Mouse (Mus musculus) urinary bladder, postnatal 4 days (tissue): ENCODE results near the gene St6gal1.

Source experiments
- DNase-seq, 2 experiments: peaks; one replicate each; pipeline ENCODE4 v3.0.0; 2021 to 2022; ENCODE audit warnings: low spot score in 2 of 2

Gene St6gal1

DNA sequence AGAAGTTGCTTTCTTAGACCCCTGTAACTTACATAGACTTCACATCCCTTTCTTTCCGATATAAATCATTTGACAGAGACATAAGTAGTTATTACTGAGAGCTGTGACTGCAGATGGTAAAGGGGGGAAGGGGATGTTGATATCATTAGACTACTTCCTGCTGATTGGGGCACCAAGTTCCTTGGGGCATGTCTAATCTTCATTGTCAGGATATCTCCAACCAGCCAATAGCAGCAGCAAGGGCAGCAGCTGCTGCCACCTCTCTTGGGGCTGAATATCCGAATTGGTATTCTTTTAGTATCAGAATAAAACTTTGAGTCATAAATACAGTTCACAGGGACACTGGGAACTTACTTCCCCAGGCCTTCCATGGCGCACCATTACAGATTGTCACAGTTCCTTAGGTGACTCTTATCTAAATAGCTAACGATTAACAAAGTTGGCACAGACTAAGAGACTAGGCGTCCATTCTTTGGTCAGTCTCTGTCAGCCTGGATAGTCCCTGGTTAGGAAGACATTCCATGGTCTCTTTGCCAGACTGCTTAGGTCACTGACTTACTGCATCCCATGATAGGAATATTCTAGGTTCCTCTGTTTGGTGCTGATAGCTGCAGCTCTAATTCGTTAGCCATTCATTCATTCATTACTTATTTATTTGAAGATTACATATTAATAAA is 109.5 kb downstream of the St6gal1 start:
- DNase-seq: no peak

DNA sequence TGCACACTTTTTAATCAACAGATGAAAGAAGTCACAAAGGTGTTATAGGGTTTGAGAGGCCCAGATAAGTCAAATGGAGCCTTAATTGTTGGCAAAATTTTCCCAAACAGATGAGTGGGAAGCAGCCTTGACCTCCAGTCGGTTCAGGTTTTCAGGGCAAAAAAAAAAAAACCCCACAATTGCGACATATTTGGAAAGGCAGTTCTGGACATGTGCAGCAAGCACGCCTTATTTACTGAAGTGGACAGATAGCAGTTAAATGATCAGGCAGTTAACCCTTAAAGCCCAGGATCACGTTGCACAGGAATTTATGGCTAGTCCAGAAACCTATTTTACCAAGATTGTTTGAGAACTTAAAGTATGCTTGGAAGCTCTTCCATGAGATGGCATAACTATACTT is 112.8 kb downstream of the St6gal1 start:
- no peak for DNase-seq

DNA sequence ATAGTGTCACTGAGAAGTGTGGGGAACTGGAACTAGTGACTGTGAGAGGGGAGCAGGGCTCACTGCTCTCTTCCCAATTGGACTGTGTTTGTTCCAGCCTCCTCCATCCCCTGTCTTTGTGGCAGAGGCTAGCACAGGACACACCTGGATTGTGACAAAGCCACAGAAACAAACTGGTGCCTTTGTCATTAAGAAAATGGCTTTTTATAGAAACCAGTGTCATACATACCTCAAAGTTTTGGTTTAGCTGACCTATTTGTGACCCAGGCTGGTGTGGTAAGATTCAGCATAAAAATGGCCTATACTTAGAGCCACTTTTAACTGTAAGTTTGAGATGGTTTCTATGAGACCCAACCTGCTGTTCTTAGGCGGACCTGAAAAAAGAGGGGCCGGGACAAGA is 116.7 kb downstream of the St6gal1 start:
- no peak for DNase-seq

DNA sequence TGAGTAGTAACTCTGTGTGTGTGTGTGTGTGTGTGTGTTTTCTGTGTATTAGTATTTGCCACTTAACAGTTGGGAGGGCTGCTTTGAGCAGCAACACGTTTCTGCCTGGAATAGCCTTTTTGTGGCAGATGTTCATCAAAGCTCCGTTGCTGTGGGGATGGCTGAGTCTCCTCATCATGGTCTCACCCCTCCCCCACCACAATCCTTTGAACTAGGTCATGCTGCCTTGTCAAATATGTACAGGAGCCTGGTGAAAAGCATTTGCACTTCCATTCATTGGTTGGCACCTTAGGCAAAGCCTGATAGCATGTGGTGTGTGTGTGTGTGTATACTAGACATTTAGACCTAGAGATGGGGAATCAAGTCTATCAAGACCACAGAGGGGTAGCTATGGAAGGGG is 126.3 kb downstream of the St6gal1 start:
- no peak for DNase-seq

DNA sequence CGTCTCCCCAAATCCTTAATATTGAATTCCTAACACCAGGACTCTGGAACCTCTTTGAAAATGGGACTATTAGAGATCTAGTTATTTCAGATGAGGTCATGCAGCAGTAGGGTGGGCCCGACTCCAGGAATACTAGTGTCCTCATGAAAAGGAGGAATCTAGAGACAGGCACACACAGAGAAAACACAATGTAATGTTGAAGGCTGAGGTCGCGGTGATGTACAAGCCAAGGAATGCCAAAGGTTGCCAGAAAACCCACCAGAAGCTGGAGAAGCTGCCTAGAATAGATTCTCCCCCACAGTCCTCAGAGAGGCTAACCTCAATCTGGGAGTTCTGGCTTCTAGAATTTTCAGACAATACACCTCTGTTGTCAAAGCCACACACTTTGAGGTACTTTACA is 136.5 kb downstream of the St6gal1 start:
- no peak for DNase-seq

DNA sequence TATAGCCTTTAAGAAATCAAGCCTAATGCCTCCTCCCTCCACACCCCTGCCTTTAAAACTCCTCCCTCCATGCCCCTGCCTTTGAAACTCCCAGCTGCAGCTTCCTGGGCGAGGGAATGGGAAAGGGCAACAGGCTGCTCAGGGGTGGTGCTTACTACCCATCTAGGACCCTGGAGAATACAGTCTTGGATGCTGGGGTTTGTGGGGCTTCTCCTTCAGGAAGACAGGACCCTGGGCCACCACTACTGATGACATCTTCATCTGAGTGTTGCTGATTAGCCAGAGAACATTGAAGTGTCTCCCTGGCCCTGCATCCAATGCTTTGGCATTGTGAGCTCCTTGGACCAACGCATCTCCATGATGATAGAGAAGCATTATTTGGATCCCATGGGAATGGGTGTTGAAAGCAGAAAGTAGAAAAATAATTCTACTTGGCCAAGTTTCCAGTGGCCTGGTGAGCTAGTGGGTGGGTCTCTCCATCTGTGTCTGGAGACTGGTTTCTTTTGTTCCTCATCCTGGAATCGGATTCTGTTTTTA is 137.0 kb downstream of the St6gal1 start:
- DNase-seq: no peak

DNA sequence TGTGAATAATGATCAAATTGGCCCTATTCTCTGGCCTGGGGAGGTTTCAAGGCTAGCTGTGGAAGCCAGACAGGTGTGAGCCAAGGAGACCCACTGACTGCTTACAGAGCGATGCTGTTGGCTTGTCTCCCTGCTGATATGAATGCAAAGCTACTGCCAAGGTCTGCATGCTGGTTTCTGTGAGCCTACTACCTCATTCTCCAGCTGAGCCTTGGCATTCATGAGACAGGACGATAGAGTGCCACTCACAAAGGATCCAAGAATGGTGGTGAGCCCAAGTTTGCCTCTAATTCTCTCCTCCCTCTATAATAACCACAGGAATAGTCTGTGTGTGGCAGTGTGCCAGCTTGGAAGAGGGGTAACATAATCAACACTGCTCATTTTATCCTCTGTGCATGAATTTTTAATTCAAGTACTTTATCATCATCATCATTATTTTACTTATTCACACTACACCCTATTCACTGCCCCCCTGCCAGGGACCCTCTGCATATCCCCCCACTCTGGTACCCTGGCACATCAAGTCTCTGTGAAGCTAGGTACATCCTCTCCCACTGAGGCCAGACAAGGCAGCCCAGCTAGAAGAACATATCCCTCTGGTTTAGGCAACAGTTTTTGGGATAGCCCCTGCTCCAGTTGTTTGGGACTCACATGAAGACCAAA is 139.9 kb downstream of the St6gal1 start:
- no peak for DNase-seq

DNA sequence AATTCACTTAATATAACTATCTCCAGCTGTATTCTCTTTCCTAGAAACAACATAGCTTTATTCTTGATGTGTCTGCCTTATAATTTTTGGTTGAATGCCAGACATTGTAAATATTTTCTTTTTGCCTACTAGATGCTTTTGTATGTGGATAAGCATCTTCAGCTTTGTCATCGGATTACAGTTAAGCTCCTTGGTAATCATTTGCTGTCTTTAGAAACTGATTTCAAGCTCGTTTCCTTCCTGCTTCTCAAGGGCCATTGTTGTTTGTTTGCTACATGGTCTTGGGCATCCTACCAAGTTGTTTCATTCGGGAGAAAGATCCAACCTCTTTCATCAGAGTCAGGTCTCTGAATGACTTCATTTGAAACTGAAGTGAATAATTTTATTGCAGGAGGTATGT is 144.6 kb downstream of the St6gal1 start:
- no peak for DNase-seq

DNA sequence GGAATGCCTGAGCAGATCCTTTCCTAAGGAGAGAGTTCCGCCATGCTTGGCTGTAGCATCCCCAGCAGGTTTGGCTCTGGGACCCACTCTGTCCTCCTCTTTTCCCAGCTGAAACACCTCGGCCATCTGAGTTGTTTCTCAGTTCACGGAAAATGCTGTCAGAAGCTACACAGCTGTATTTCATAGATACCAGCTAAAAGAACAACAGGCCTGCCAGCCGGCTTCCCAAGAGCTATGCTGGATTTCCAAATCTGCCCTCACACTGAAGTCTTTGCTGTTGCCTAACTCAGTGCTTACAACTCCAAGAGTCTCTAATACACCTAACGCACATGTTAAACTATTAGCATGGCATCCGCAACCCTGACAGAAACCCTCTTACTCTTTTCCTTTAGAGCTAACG is 146.2 kb downstream of the St6gal1 start:
- no peak for DNase-seq

DNA sequence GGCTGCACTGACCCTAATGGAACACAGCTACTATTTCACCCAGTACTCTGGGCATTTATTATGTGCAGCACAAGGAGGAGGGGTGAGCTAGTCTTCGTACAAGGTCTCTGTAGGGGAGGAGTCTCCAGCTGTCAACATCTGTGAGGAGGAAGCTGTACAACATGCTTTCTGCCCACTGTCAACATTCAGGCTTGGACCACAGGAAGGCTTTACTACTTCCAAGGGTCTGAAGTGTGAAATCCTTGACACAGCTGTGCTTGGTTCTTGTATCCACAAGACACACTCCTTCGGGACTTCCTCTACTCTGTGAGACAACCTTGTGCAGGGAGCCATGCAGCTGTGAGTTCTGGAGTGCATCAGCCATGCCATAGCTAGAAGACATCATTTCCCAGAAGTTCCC is 147.8 kb downstream of the St6gal1 start:
- DNase-seq: no peak

DNA sequence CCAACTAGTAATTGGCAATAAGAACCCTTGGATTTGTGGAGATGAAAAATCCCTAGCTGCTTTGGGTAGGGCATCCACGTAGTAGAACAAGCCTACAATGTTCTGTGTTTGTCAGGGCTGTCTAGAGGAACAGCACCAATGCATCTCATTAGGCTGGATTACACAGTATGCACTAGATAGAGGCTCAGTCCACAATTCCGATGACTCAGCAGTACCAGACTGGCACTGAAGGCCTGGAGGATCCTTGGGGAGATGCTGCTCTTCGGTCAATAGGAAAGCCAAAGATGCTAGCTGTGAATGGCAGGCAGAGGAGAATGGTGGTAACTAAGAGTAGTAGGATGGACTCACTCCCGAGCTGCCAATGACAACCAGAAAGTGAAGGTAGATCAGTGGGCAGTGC is 149.5 kb downstream of the St6gal1 start:
- DNase-seq: no peak

DNA sequence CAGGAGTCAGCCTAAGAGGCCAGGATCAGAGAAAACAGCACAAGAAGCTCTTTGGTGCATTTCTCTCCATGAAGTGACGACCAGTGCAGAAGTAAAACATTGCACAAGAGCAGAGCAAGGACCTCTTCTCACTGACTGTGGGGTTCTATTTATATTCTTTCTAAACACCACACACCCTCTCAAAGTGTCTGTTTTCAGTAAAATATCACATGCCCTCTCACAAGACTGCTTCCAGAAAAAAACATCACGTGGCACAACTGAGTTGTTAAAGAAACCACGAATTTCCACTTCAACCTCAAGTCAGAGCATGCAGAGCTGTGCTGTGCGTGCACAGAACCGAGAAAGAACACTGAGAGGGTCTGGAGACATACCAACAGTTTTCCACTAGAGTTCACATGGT is 150.4 kb downstream of the St6gal1 start:
- DNase-seq: no peak

DNA sequence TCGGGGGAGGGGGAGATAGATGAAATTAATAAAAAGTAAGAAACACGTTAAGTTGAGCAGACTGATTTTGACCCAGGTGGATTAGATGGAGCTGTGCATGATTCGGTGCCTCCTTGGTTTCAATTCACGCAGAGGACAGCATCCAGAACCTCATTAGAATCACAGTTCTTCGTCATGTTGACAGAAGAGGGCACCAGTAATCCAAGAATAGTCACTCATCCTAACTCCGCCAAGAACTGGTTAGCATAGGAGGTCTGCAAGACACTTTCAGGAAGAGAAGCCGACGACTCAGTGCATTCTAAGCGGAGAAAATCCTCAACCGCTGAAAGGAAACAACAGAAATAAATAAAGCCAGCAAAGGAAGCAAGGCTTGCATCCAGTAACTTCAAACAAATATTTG is 151.6 kb downstream of the St6gal1 start:
- DNase-seq: no peak

DNA sequence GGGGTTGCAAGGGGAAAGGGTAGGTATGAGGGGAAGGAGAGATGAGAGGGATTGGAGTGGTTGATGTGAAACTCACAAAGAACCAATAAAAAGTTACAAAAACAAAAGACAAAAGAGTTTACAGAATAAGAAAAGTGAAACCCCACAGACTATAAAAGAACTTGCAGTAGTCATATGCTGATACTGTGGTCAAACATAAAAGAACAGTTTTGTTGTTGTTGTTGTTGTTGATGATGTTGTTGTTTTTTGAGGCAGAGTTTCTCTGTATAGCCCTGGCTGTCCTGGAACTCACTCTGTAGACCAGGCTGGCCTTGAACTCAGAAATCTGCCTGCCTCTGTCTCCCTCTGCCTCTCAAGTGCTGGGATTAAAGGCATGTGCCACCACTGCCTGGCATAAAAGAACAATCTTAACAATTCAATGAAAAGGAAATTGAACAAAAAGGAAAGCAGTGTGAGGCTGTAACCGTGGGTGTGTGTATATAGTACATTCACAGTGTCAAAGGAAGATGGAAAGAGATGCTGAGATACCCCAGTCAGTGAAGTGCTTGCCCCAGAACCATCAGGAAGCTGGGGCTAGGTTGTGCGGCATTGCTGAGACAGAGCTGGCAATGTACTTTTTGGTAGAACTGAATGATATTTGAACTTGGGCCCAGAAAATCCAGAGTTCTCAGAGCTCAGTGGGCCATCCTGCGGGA is 155.1 kb downstream of the St6gal1 start:
- DNase-seq: no peak

DNA sequence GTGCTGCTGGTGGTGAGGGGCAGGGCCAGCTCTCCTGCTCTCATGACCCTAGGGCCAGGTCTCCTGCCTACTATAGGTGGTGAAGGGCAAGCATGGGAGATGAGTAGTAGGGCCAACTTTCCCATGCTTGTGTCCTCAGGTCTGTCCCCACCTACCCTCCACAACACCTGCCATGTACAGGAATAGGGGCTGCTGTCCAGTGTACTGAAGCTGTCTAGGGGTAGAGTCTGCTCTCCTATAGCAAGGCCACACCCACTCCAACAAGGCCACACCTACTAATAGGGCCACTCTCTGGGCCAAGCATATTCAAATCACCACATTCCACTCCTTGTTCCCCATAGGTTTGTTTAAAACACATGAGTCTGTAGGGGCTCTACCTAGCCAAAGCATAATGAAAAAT is 159.8 kb downstream of the St6gal1 start:
- DNase-seq: no peak

DNA sequence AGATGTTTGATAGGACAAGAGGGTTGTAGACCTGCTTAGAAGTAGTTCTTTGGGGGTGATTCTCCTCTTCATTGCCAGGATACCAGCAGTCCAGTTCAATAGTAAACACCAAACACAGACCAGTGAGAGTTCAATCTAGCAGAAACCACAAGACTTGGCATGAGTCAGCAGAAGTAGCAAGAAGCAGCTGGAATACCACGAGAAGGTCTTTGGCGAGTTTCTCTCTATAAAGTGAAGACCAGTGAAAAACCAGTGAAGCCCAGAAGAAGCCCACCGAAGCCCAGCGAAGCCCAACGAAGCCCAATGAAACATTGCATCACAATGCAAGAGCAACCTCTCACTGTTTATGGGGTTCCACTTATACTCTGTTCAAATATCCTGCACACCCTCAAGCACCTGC is 173.4 kb downstream of the St6gal1 start:
- no peak for DNase-seq

DNA sequence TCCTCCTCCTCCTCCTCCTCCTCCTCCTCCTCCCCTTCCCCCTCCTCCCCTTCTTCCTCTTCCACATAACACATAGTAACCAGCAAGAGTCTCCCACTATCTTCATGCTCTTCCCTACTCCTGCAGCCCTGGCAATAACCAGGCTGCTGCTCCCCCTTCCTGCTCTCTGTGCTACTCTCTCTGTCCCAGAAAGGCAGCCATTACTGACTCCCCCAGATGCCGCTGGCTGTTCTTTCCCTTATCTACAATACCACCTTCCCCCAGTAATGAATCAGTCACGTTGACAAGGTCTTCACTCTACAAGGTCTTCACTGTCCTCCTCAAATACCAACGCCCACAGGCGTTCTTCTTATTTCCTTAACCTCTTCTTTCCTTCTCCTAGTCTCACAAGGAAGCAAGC is 176.9 kb downstream of the St6gal1 start:
- no peak for DNase-seq

DNA sequence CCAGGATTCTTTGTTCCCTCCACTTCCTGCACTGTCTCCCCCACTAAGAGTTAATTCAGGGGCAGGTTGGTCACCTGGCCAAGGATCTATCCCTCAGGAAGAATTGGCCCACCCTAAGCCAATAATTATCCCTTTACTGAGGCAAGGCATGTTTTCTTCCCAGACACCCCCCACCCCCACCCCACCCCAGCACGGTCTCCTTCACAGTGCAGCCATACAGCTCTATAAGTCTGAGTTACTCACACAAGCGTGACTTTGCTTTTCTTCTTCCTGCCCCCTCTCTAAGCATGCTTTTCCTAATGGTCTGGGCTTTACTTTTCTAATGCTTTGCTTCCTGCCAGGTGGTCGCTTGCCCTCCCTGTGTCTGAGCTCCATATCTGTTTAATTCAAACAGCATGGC is 177.4 kb downstream of the St6gal1 start:
- no peak for DNase-seq

DNA sequence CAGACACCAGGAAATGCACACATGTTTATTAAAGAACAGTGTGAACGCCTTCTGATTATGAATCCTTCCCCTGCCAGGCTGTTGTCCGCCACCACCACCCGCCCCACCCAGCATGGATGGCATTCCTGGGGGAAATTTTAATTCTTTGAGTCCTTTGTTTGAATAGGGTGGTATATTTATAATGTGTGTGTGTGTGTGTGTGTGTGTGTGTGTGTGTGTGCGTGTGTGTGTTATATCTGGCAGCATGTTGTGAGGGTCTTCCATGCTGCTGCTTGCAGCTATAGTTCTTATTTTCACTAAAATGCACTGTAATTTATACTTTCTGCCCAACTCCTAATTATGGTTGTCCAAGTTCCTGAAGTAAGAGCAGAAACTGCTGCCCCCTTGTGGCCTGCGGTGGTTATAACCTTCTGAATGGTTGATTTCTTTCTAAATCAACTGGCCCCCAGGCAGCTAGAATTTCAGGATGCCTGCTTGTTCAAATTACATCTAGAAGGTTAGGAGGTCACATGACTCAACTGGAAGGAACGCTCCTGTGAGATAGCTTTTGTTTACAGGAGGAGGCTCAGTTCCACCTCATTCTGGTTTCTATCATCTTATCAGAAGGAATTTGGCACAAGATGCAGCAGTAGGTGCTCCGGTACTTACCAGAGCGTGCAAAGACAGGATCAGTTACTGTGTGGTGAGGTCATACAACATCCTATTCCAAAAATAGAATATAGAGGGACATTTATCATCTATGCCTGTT is 178.6 kb downstream of the St6gal1 start:
- DNase-seq: peak; percentile 64 to 78
